Comparison of ENCODE assay signal across 9 mouse cellular contexts in genomic region chr5:113313998-113314397, GRCm38 (mm10). TPM values are rescaled to one million over a fixed set of nuclear protein-coding genes. Genes with fewer than 3 reads are reported as not detected.
DNase-seq lines count a peak whose midpoint lies in the region; ATAC-seq and TF ChIP-seq lines count a peak whose summit lies in the region.
"Had no signal": no experiment of that assay in that cellular context is flagged by ENCODE, and none has a peak within 500 bp of the region (broad histone marks: within the 10 kb centered on the region; RNA-seq: fewer than 3 reads in every experiment).

No protein-coding gene starts in this region.

- H3K4me2 ChIP-seq in embryonic facial prominence, embryonic 14.5 days (ENCODE audit: low read depth, low read length), result peak overlapping the region; percentile 29
- H3K4me2 ChIP-seq in heart, embryonic 13.5 days, result peak overlapping the region; percentile 24; the same call in 1 of the 2 replicates
- H3K4me2 ChIP-seq in kidney, postnatal 0 days (ENCODE audit: low read length), result no peak overlapping the region
- 0 out of 2 replicates have a peak overlapping the region, but pooled peaks have one; percentile 4 for H3K4me2 ChIP-seq in limb, embryonic 14.5 days (replicated peaks; ENCODE audit: low read depth, low read length, severe bottlenecking)
- H3K4me2 ChIP-seq in neural tube, embryonic 12.5 days (replicated peaks), result peak overlapping the region; percentile 49
- H3K4me2 ChIP-seq: liver, embryonic 15.5 days had no signal

- WGBS in embryonic facial prominence, embryonic 14.5 days, result 5% methylated on average over 23 of the region's 24 CpGs
- 2% methylated on average over 24 of the region's 24 CpGs for WGBS in heart, embryonic 13.5 days
- WGBS in kidney, postnatal 0 days, result 2% methylated on average over 24 of the region's 24 CpGs
- under 1% methylated on average over 23 of the region's 24 CpGs for WGBS in limb, embryonic 14.5 days
- 2% methylated on average over 24 of the region's 24 CpGs for WGBS in neural tube, embryonic 12.5 days

- peaks cover 10% of the 10 kb centered on the region for H3K27me3 ChIP-seq in embryonic facial prominence, embryonic 14.5 days (replicated peaks; ENCODE audit: control insufficient read depth, insufficient read depth, low read length)
- H3K27me3 ChIP-seq in heart, embryonic 13.5 days (replicated peaks), result peaks cover 77% of the 10 kb centered on the region
- H3K27me3 ChIP-seq in kidney, postnatal 0 days (ENCODE audit: insufficient read depth, low read length), result 0 out of 2 replicates have a peak, but pooled peaks cover 3% of the 10 kb centered on the region
- peaks cover 20% of the 10 kb centered on the region; the same call in 1 of the 2 replicates for H3K27me3 ChIP-seq in limb, embryonic 14.5 days (ENCODE audit: control insufficient read depth, insufficient read depth, low read length)
- H3K27me3 ChIP-seq in neural tube, embryonic 12.5 days (replicated peaks), result peaks cover 11% of the 10 kb centered on the region

- H3K36me3 ChIP-seq in embryonic facial prominence, embryonic 14.5 days (ENCODE audit: control insufficient read depth, insufficient read depth, low read length), result no peaks in the 10 kb centered on the region
- H3K36me3 ChIP-seq in heart, embryonic 13.5 days, result no peaks in the 10 kb centered on the region
- no peaks in the 10 kb centered on the region for H3K36me3 ChIP-seq in kidney, postnatal 0 days (ENCODE audit: insufficient read depth, low read length)
- no peaks in the 10 kb centered on the region for H3K36me3 ChIP-seq in limb, embryonic 14.5 days (ENCODE audit: control insufficient read depth, insufficient read depth, low read length)
- no peaks in the 10 kb centered on the region for H3K36me3 ChIP-seq in neural tube, embryonic 12.5 days
- H3K36me3 ChIP-seq: liver, embryonic 15.5 days had no signal

- H3K9ac ChIP-seq in embryonic facial prominence, embryonic 14.5 days (ENCODE audit: low read depth, low read length), result no peak overlapping the region
- no peak overlapping the region for H3K9ac ChIP-seq in heart, embryonic 13.5 days
- no peak overlapping the region for H3K9ac ChIP-seq in kidney, postnatal 0 days (ENCODE audit: low read depth, low read length)
- H3K9ac ChIP-seq in limb, embryonic 14.5 days (ENCODE audit: low read depth, low read length, severe bottlenecking), result no peak overlapping the region
- no peak overlapping the region for H3K9ac ChIP-seq in neural tube, embryonic 12.5 days
- H3K9ac ChIP-seq: liver, embryonic 15.5 days had no signal

- H3K4me1 ChIP-seq in embryonic facial prominence, embryonic 14.5 days (ENCODE audit: control insufficient read depth, insufficient read depth, low read length), result no peaks in the 10 kb centered on the region
- H3K4me1 ChIP-seq in heart, embryonic 13.5 days, result 0 out of 2 replicates have a peak, but pooled peaks cover 5% of the 10 kb centered on the region
- no peaks in the 10 kb centered on the region for H3K4me1 ChIP-seq in kidney, postnatal 0 days (replicated peaks; ENCODE audit: insufficient read depth, low read length)
- no peaks in the 10 kb centered on the region for H3K4me1 ChIP-seq in limb, embryonic 14.5 days (ENCODE audit: control insufficient read depth, insufficient read depth, low read length)
- H3K4me1 ChIP-seq in neural tube, embryonic 12.5 days, result peaks cover 13% of the 10 kb centered on the region; the same call in 1 of the 2 replicates
- H3K4me1 ChIP-seq: liver, embryonic 15.5 days had no signal

- peak; percentile 29 to 75 for DNase-seq in spleen, postnatal 4 days (ENCODE audit: low spot score in 2 of 2)
- no peak for DNase-seq in spleen, adult 12 weeks (ENCODE audit: low spot score)
- peak; percentile 81 for DNase-seq in embryonic facial prominence, embryonic 14.5 days (ENCODE audit: low spot score)
- DNase-seq in kidney, postnatal 0 days (ENCODE audit: low spot score), result peak; percentile 82
- peak; percentile 74 for DNase-seq in limb, embryonic 14.5 days (ENCODE audit: low spot score)
- peak; percentile 18 to 24 for DNase-seq in thymus, postnatal 36 days

- H3K27ac ChIP-seq in embryonic facial prominence, embryonic 14.5 days (replicated peaks; ENCODE audit: low read depth, low read length), result no peak overlapping the region
- no peak overlapping the region for H3K27ac ChIP-seq in heart, embryonic 13.5 days (replicated peaks)
- no peak overlapping the region for H3K27ac ChIP-seq in kidney, postnatal 0 days
- H3K27ac ChIP-seq in limb, embryonic 14.5 days (replicated peaks; ENCODE audit: low read depth, low read length), result no peak overlapping the region
- no peak overlapping the region for H3K27ac ChIP-seq in neural tube, embryonic 12.5 days
- H3K27ac ChIP-seq: liver, embryonic 15.5 days had no signal

- peaks cover 6% of the 10 kb centered on the region; the same call in 1 of the 2 replicates for H3K9me3 ChIP-seq in embryonic facial prominence, embryonic 14.5 days (ENCODE audit: control insufficient read depth, low read length)
- H3K9me3 ChIP-seq in heart, embryonic 13.5 days, result 0 out of 2 replicates have a peak, but pooled peaks cover 4% of the 10 kb centered on the region
- H3K9me3 ChIP-seq in kidney, postnatal 0 days (replicated peaks; ENCODE audit: low read length), result no peaks in the 10 kb centered on the region
- H3K9me3 ChIP-seq in limb, embryonic 14.5 days (ENCODE audit: control insufficient read depth, low read length), result no peaks in the 10 kb centered on the region
- H3K9me3 ChIP-seq in neural tube, embryonic 12.5 days, result no peaks in the 10 kb centered on the region
- H3K9me3 ChIP-seq: liver, embryonic 15.5 days had no signal

- peak; percentile 87 for TF ChIP-seq CTCF in kidney, postnatal 0 days (IDR thresholded peaks at IDR 0.05; ENCODE audit: low read depth)

- TF ChIP-seq POLR2A in limb, embryonic 14.5 days (IDR thresholded peaks at IDR 0.05; ENCODE audit: borderline replicate concordance, extremely low read depth, insufficient read depth, insufficient read length), result no peak

- H3K4me3 ChIP-seq in embryonic facial prominence, embryonic 14.5 days (ENCODE audit: low read depth, low read length), result no peak overlapping the region
- H3K4me3 ChIP-seq in heart, embryonic 13.5 days, result no peak overlapping the region
- no peak overlapping the region for H3K4me3 ChIP-seq in kidney, postnatal 0 days (replicated peaks; ENCODE audit: low read depth, low read length)
- H3K4me3 ChIP-seq in limb, embryonic 14.5 days (replicated peaks; ENCODE audit: low read length), result peak overlapping the region; percentile 14; the same call in 1 of the 2 replicates
- H3K4me3 ChIP-seq in neural tube, embryonic 12.5 days, result no peak overlapping the region
- H3K4me3 ChIP-seq: liver, embryonic 15.5 days had no signal

- ATAC-seq in embryonic facial prominence, embryonic 14.5 days (ENCODE audit: low read depth), result peak; percentile 62
- no peak for ATAC-seq in heart, embryonic 13.5 days (ENCODE audit: extremely low read depth, insufficient number of reproducible peaks, low FRiP score, low TSS enrichment)
- no peak for ATAC-seq in kidney, postnatal 0 days (replicated peaks; ENCODE audit: low FRiP score, low read depth)
- ATAC-seq in limb, embryonic 14.5 days (ENCODE audit: low FRiP score, low read depth), result no peak
- 0 out of 2 replicates have a peak, but pooled peaks have one; percentile 19 for ATAC-seq in neural tube, embryonic 12.5 days (ENCODE audit: low FRiP score, low read depth)

RNA-seq across cellular contexts. Expression of gene Sgsm1, which starts 3.4 kb away (rescaled TPM):
- 2.0 and 3.5 TPM in 2 replicates for polyA plus RNA-seq in embryonic facial prominence, embryonic 14.5 days (2014; fragmentation: Nextera tagmentation; extraction: Ambion mirVana)
- polyA plus RNA-seq in heart, embryonic 13.5 days (2015; fragmentation: Nextera tagmentation; extraction: Ambion mirVana), result 1.5 TPM in 2 replicates
- 3.4 and 3.7 TPM in 2 replicates for polyA plus RNA-seq in kidney, postnatal 0 days (2015; fragmentation: Nextera tagmentation; extraction: Ambion mirVana)
- polyA plus RNA-seq in limb, embryonic 14.5 days (2012; rRNA removed), result 2.7 and 3.3 TPM in 2 replicates
- polyA plus RNA-seq in limb, embryonic 14.5 days (2014; fragmentation: Nextera tagmentation; extraction: Ambion mirVana), result 0.94 and 1.2 TPM in 2 replicates
- 12.8 and 13.9 TPM in 2 replicates for polyA plus RNA-seq in neural tube, embryonic 12.5 days (2016; fragmentation: Nextera tagmentation; extraction: Ambion mirVana)

RNA-seq across cellular contexts. Expression of gene Aym1, which starts 43.1 kb away (rescaled TPM):
- polyA plus RNA-seq in embryonic facial prominence, embryonic 14.5 days (2014; fragmentation: Nextera tagmentation; extraction: Ambion mirVana), result not detected in 2 replicates
- polyA plus RNA-seq in heart, embryonic 13.5 days (2015; fragmentation: Nextera tagmentation; extraction: Ambion mirVana), result not detected in 2 replicates
- polyA plus RNA-seq in kidney, postnatal 0 days (2015; fragmentation: Nextera tagmentation; extraction: Ambion mirVana), result not detected in 2 replicates
- polyA plus RNA-seq in limb, embryonic 14.5 days (2012; rRNA removed), result not detected in 2 replicates
- polyA plus RNA-seq in limb, embryonic 14.5 days (2014; fragmentation: Nextera tagmentation; extraction: Ambion mirVana), result not detected in 2 replicates
- polyA plus RNA-seq in neural tube, embryonic 12.5 days (2016; fragmentation: Nextera tagmentation; extraction: Ambion mirVana), result not detected in 2 replicates
- polyA plus RNA-seq: liver, embryonic 15.5 days had no signal

Comparison
In these comparisons a context has a peak if more than half of its experiments do, and no peak if none do; other contexts are left out.
1. ATAC-seq: peak in embryonic facial prominence, embryonic 14.5 days (single experiment) and neural tube, embryonic 12.5 days (single experiment); none in heart, embryonic 13.5 days (single experiment), kidney, postnatal 0 days (single experiment) and limb, embryonic 14.5 days (single experiment).